Mouse (Mus musculus) adrenal gland (tissue): ENCODE data around the gene Spata6.

ENCODE experiments used
- intact Hi-C: fragments of 180-260 bp; cut with DNase I; formaldehyde crosslinking; loops from one replicate; pipeline ENCODE4 v1.15.1; 2025

Spata6 gene

DNA sequence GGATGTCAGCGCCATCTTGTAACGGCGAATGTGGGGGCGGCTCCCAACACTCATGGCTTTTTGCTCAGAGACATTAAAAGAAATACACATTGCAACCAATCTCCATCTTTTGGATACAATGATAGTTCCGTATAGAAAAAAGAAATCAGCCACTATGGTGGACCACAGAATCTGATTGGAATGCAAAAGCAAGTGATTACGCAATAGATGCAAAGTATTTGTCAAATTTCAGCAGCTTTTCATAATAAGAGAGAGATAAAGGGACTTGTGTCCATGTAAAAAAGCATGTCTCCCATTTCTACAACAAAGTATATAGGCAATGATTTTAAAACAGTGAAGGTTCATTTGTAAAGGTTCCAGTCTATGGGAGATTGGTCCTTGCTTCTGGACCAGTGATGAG lies 119.1 kb downstream of the Spata6 start:
- intact Hi-C loops: no loop called here

DNA sequence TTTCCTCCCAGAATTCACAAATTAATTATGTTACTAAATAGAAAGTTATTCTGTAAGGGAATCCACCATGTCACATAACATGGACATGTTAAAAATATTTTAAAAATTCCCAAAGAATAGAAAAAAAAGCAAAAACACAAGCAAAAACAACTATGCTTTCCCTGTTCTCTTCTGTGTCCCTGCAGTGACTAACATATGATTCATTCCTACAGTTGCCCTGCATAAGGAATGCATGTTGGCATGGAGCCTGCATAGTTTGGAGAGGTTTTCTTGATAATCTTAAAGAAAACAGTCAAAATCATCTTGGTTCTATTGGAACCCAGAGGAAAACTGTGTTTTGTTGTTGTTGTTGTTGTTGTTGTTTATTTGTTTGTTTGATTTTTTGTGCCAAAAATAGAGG lies 132.8 kb downstream of the Spata6 start:
- intact Hi-C loops: no loop called here

- intact Hi-C loops: no loop called here
Measured at GRCm38 (mm10) chr4:111866701-111867100, 146.9 kb downstream of the Spata6 start.

GRCm38 (mm10) chr4:111867743-111868401 lies 148.1 kb downstream of the Spata6 start:
- intact Hi-C loops: no loop called here
